Mouse (Mus musculus) brain, embryonic 18.5 days (tissue): ENCODE results near the gene Myo1g.

Source experiments
- DNase-seq: peaks from one replicate; pipeline ENCODE4 v3.0.0-alpha.2; 2012; ENCODE audit warnings: low read depth, low spot score

Myo1g gene

GRCm38 (mm10) chr11:6488041-6488684 lies 32.6 kb downstream of the Myo1g start:
- DNase-seq: no peak

- no peak for DNase-seq
These were observed 33.3 kb downstream of the Myo1g start for GRCm38 (mm10) chr11:6487496-6487895.

- DNase-seq: no peak
These were observed 33.8 kb downstream of the Myo1g start for GRCm38 (mm10) chr11:6486916-6487315.

GRCm38 (mm10) chr11:6484244-6484959 lies 36.4 kb downstream of the Myo1g start:
- DNase-seq: no peak

GRCm38 (mm10) chr11:6483103-6483502 lies 37.7 kb downstream of the Myo1g start:
- no peak for DNase-seq

GRCm38 (mm10) chr11:6481669-6482185 lies 39.0 kb downstream of the Myo1g start:
- no peak for DNase-seq

GRCm38 (mm10) chr11:6480681-6481405 lies 39.9 kb downstream of the Myo1g start:
- DNase-seq: no peak

GRCm38 (mm10) chr11:6480191-6480590 lies 40.6 kb downstream of the Myo1g start:
- no peak for DNase-seq

- DNase-seq: no peak
These were observed 41.5 kb downstream of the Myo1g start for GRCm38 (mm10) chr11:6479231-6479630.

GRCm38 (mm10) chr11:6477350-6477749 lies 43.4 kb downstream of the Myo1g start:
- DNase-seq: no peak

GRCm38 (mm10) chr11:6476876-6477275 lies 43.9 kb downstream of the Myo1g start:
- DNase-seq: no peak

GRCm38 (mm10) chr11:6475867-6476484 lies 44.8 kb downstream of the Myo1g start, which contains the start of gene Purb:
TSS of gene Purb (minus strand) at chr11:6475917.
- DNase-seq: peak; percentile 77

- no peak for DNase-seq
These were observed 45.7 kb downstream of the Myo1g start for GRCm38 (mm10) chr11:6474874-6475731.

GRCm38 (mm10) chr11:6474381-6474780 lies 46.4 kb downstream of the Myo1g start:
- no peak for DNase-seq

- no peak for DNase-seq
These were observed 48.7 kb downstream of the Myo1g start for GRCm38 (mm10) chr11:6472076-6472475.

GRCm38 (mm10) chr11:6471493-6471892 lies 49.3 kb downstream of the Myo1g start:
- DNase-seq: no peak

GRCm38 (mm10) chr11:6471054-6471453 lies 49.7 kb downstream of the Myo1g start:
- DNase-seq: no peak

GRCm38 (mm10) chr11:6468541-6468940 lies 52.2 kb downstream of the Myo1g start:
- no peak for DNase-seq

- DNase-seq: peak; percentile 55
These were observed 55.6 kb downstream of the Myo1g start for GRCm38 (mm10) chr11:6465122-6465521.

GRCm38 (mm10) chr11:6463159-6463837 lies 57.5 kb downstream of the Myo1g start:
- no peak for DNase-seq
